ENCODE assay signal across 8 mouse cellular contexts in genomic region chr11:72145182-72145876, GRCm38 (mm10). TPM values are rescaled to one million over a fixed set of nuclear protein-coding genes. Genes with fewer than 3 reads are reported as not detected.
DNase-seq lines count a peak whose midpoint lies in the region; ATAC-seq and TF ChIP-seq lines count a peak whose summit lies in the region.
"Had no signal": no experiment of that assay in that cellular context is flagged by ENCODE, and none has a peak within 500 bp of the region (broad histone marks: within the 10 kb centered on the region; RNA-seq: fewer than 3 reads in every experiment).

No protein-coding gene starts in this region.

- no peak overlapping the region for H3K4me2 ChIP-seq in liver, embryonic 12.5 days
- H3K4me2 ChIP-seq: hindbrain, embryonic 15.5 days had no signal

- no peak for ATAC-seq in liver, embryonic 12.5 days
- no peak for ATAC-seq in erythroblast, adult 5-6 weeks (replicated peaks; ENCODE audit: low FRiP score, poor library complexity, severe bottlenecking)

- H3K27me3 ChIP-seq in liver, adult 2 months (ENCODE audit: control insufficient read depth, insufficient read depth, low read length): no peaks in the 10 kb centered on the region
- H3K27me3 ChIP-seq in liver, embryonic 12.5 days (replicated peaks): peaks cover 28% of the 10 kb centered on the region
- H3K27me3 ChIP-seq: hindbrain, embryonic 15.5 days had no signal

- TF ChIP-seq CTCF in liver, adult 2 months (IDR thresholded peaks at IDR 0.05; ENCODE audit: low read depth, low read length): peak; percentile 57

- no peaks in the 10 kb centered on the region for H3K4me1 ChIP-seq in liver, adult 2 months (ENCODE audit: control insufficient read depth, insufficient read depth, low read length)
- no peaks in the 10 kb centered on the region for H3K4me1 ChIP-seq in liver, embryonic 12.5 days

- no peak overlapping the region for H3K27ac ChIP-seq in liver, adult 2 months (replicated peaks; ENCODE audit: insufficient read depth, low read depth, low read length)
- H3K27ac ChIP-seq in liver, embryonic 12.5 days: no peak overlapping the region
- H3K27ac ChIP-seq: hindbrain, embryonic 15.5 days had no signal

- DNase-seq in liver, adult 2 months (ENCODE audit: extremely low read depth, low read depth, low spot score): peak; percentile 2
- DNase-seq in adrenal gland, adult 2 months: peak; percentile 43
- peak; percentile 61 for DNase-seq in embryo, embryonic 10.5 days (ENCODE audit: low spot score)
- DNase-seq in kidney, postnatal 4 days: peak; percentile 70 to 80
- DNase-seq in testis, postnatal 14 days (ENCODE audit: low spot score): peak; percentile 18

- no peak overlapping the region for H3K9ac ChIP-seq in liver, adult 2 months (ENCODE audit: low read depth, low read length)
- no peak overlapping the region for H3K9ac ChIP-seq in liver, embryonic 12.5 days
- H3K9ac ChIP-seq: hindbrain, embryonic 15.5 days had no signal

- H3K4me3 ChIP-seq in liver, adult 2 months (ENCODE audit: insufficient read depth, low read depth, low read length): no peak overlapping the region
- no peak overlapping the region for H3K4me3 ChIP-seq in liver, embryonic 12.5 days
- H3K4me3 ChIP-seq: hindbrain, embryonic 15.5 days had no signal

- 27% methylated on average over 2 of the region's 2 CpGs for WGBS in liver, adult 2 months
- WGBS in liver, embryonic 12.5 days (ENCODE audit: insufficient replicate concordance): 4% methylated on average over 2 of the region's 2 CpGs

- TF ChIP-seq POLR2A in liver, adult 2 months (IDR thresholded peaks at IDR 0.05; ENCODE audit: extremely low read depth, insufficient read depth, low read length): no peak

- H3K79me2 ChIP-seq in liver, adult 2 months (ENCODE audit: control insufficient read depth, insufficient read depth, low read length): no peaks in the 10 kb centered on the region

- no peaks in the 10 kb centered on the region for H3K9me3 ChIP-seq in liver, embryonic 12.5 days (replicated peaks)
- H3K9me3 ChIP-seq: hindbrain, embryonic 15.5 days had no signal

- H3K36me3 ChIP-seq in liver, adult 2 months (ENCODE audit: control insufficient read depth, insufficient read depth, low read length): no peaks in the 10 kb centered on the region
- H3K36me3 ChIP-seq in liver, embryonic 12.5 days: no peaks in the 10 kb centered on the region
- H3K36me3 ChIP-seq: hindbrain, embryonic 15.5 days had no signal

RNA-seq across cellular contexts. Expression of gene Pitpnm3, which starts 9.8 kb away (rescaled TPM):
- 0.07 and 0.18 TPM in 2 replicates for total RNA-seq in liver, adult 2 months (2014; rRNA removed)
- 0.02 and 0.06 TPM in 2 replicates for polyA plus RNA-seq in liver, adult 2 months (2012; rRNA removed)
- 0.18 and 0.19 TPM in 2 replicates for polyA plus RNA-seq in liver, embryonic 12.5 days (2016; fragmentation: Nextera tagmentation; extraction: Ambion mirVana)
- 1 to 10 TPM; 1.8 to 4.5 TPM for total RNA-seq in adrenal gland, adult 2 months (2021)
- 4.0 and 6.6 TPM in 2 replicates for polyA plus RNA-seq in adrenal gland, adult 2 months (2012; rRNA removed)
- not detected in 2 replicates for total RNA-seq in erythroblast, adult 5-6 weeks (2015; ENCODE audit: low replicate concordance)
- 0.14 TPM in 1 of 2 replicates, not detected in the other for total RNA-seq in erythroblast, adult 5-6 weeks (2017; ENCODE audit: low replicate concordance)

Comparison
In these comparisons a context has a peak if more than half of its experiments do, and no peak if none do; other contexts are left out.
1. DNase-seq: peak in every context shown above with its lines; median percentile 75 in kidney, postnatal 4 days; 61 in embryo, embryonic 10.5 days; 43 in adrenal gland, adult 2 months; 18 in testis, postnatal 14 days; 2 in liver, adult 2 months.